Mouse (Mus musculus): Measurements from ENCODE around the gene Bbip1. TPM values are rescaled to one million over a fixed set of nuclear protein-coding genes. Genes with fewer than 3 reads are reported as not detected.

Bbip1 gene
- polyA plus RNA-seq, 1 experiment from 2014 or later = 103 TPM

DNA sequence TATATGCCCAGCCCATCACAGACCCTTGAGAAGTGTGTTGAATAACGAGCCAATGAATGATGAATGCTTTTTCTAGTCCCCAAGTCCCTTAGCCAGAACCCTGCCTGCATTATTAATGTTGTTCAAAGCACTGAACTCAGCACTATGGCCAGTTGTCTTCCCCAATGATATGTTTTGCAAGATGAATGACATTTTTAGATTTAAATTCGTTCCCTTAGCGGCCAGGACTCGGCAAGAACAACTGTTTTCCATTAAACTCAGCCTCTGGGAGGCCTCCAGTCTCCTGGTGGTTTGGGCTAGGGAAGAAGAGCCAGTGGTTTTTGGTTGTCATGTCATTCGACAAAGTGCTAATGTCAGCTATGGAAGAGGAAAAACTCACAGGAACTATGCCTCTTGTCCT, 62.6 kb downstream of the Bbip1 start:
- Histone ChIP-seq H3K4me1 (replicated peaks; ENCODE audit: control insufficient read depth, insufficient read depth, low read length) (peaks cover 4% of the 10 kb centered on the region), H3K9me3 (ENCODE audit: control insufficient read depth, low read length) (no peaks in the 10 kb centered on the region), H3K27ac (ENCODE audit: low read depth, low read length) (no peak overlapping the region), H3K4me2 (no peak overlapping the region), H3K36me3 (ENCODE audit: control insufficient read depth, insufficient read depth, low read length) (no peaks in the 10 kb centered on the region), H3K4me3 (ENCODE audit: low read depth, low read length) (no peak overlapping the region), H3K27me3 (replicated peaks; ENCODE audit: control insufficient read depth, insufficient read depth, low read length) (no peaks in the 10 kb centered on the region), H3K9ac (ENCODE audit: low read depth, low read length) (no peak overlapping the region)
- WGBS = 54% methylated on average over 5 of the region's 5 CpGs
- DNase-seq (ENCODE audit: low spot score) (no peak), ATAC-seq (replicated peaks; ENCODE audit: low FRiP score) (no peak)

DNA sequence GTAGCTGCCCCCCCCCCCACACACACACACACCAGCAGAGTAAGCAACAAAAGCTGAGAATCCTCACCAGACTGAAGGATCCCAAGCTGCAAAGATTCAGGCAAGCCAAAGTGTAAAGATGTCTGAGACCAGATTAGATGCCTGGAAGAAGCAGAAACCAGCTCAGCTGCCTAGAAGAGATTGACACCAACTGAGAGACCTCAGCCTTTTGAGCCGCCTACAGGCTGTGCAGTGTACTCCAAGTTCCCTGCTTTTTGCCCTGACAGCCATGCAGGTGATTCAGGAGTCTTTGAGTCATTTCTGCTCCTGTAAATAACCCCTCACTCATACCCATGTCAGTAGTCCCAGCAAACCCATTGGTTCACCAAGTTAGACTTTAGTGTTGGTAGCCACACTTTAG, 64.0 kb downstream of the Bbip1 start:
- H3K27me3 ChIP-seq (replicated peaks; ENCODE audit: control insufficient read depth, insufficient read depth, low read length) = no peaks in the 10 kb centered on the region
- no peaks in the 10 kb centered on the region for H3K36me3 ChIP-seq (ENCODE audit: control insufficient read depth, insufficient read depth, low read length)
- H3K4me2 ChIP-seq = no peak overlapping the region
- DNase-seq (ENCODE audit: low spot score) (no peak), ATAC-seq (replicated peaks; ENCODE audit: low FRiP score) (no peak)
- H3K9me3 ChIP-seq (ENCODE audit: control insufficient read depth, low read length) = no peaks in the 10 kb centered on the region
- no peak overlapping the region for H3K27ac ChIP-seq (ENCODE audit: low read depth, low read length)
- H3K9ac ChIP-seq (ENCODE audit: low read depth, low read length) = no peak overlapping the region
- H3K4me1 ChIP-seq (replicated peaks; ENCODE audit: control insufficient read depth, insufficient read depth, low read length) = no peaks in the 10 kb centered on the region
- H3K4me3 ChIP-seq (ENCODE audit: low read depth, low read length) = no peak overlapping the region
- WGBS = 67% methylated on average over 1 of the region's 1 CpGs

Other genes starting within 250 kb of the Bbip1 start
- gene Pdcd4, start 52.4 kb downstream of the Bbip1 start, polyA plus RNA-seq (2014; fragmentation: Nextera tagmentation; extraction: Ambion mirVana) = 48.2 and 50.1 TPM in 2 replicates
- 48.6 and 53.8 TPM in 2 replicates for gene Shoc2, start 321 bp downstream of the Bbip1 start, polyA plus RNA-seq (2014; fragmentation: Nextera tagmentation; extraction: Ambion mirVana)
- gene Adra2a, start 99.5 kb upstream of the Bbip1 start, polyA plus RNA-seq (2014; fragmentation: Nextera tagmentation; extraction: Ambion mirVana) = 0.11 and 0.42 TPM in 2 replicates